Mouse (Mus musculus): Measurements from ENCODE around the gene Adam15.

DNA sequence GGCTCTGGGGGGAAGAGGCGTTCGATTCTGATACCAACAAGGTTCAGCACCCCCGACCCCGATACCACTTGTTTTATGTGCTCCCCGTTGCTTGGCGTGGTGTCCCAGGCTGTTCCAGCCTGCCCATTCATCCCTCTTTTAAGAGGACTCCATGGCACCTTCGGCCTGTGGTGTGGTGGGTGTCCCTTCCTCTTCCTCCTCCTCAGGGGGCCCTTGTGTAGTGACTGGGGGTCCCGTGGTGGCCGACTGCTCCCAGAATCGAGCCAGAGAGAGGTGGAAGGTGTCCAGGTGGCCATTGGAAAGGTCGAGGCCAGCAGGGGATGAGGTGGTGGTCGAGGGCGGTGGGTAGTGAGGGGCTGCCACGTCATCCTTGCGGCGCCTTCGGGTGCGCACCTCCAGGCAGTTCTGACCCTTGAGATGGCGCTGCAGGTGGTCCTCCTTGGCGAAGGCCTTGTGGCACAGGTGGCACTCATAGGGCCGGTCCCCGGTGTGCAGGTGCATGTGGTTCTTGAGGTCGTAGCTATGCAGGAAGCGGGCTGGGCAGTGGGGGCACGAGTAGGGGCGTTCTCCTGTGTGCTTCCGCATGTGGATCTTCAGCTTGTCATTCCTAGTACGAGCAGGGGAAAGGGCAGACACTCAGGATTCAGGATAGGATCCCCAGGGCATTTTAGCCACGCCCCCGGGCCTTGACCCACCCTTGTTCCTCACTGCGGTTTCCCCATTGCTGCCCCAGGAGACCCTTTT lies 29.8 kb upstream of the Adam15 start:
- TF ChIP-seq CTCF (IDR thresholded peaks at IDR 0.05; ENCODE audit: low read depth) (no peak), EP300 (IDR thresholded peaks at IDR 0.05; ENCODE audit: low read depth) (no peak)

Data from liver, postnatal 0 days (tissue).